Comparison of ENCODE assay signal across 8 mouse cellular contexts in the genomic region with DNA sequence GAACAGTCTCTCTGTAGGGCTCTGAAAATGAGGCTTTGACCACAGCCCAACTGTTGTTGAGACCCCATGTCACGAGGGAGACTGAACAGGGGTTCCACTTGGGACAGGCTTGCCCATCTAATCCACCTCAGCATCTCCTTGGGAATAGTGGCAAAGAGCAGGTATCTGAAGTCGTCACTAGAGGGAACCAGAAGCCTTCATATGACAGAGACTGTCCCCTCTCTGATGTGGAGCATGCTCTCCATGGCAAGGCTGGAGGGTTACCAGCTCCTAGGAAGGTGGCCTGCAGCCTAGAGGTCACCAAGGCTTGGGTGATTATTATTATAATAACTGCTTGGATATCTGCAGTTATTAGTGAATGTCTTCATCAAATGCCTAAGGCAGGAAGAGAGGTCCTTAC.
DNase-seq lines count a peak whose midpoint lies in the region; ATAC-seq and TF ChIP-seq lines count a peak whose summit lies in the region.

No protein-coding gene starts in this region.

- no peak overlapping the region for H3K4me2 ChIP-seq in limb, embryonic 11.5 days (ENCODE audit: low read depth, severe bottlenecking)

- ATAC-seq in limb, embryonic 11.5 days (ENCODE audit: insufficient number of reproducible peaks, low FRiP score, low TSS enrichment, low read depth), result no peak

- intact Hi-C loops in heart, postnatal 10 days (cut with DNase I), result loop anchor here (1.0 to 10.0 kb wide), 5 partner anchors 184 to 996 kb away; partner anchors contain the start of gene Slco3a1

- no peak overlapping the region for H3K27ac ChIP-seq in layer of hippocampus, adult 2 months
- H3K27ac ChIP-seq in limb, embryonic 11.5 days (replicated peaks; ENCODE audit: low read depth, low read length), result no peak overlapping the region

- no peak overlapping the region for H3K9ac ChIP-seq in limb, embryonic 11.5 days (ENCODE audit: low read length)

- no peak overlapping the region for H3K4me3 ChIP-seq in layer of hippocampus, adult 2 months
- H3K4me3 ChIP-seq in limb, embryonic 11.5 days (ENCODE audit: low read depth, low read length), result no peak overlapping the region

- no peaks in the 10 kb centered on the region for H3K9me3 ChIP-seq in limb, embryonic 11.5 days (ENCODE audit: control insufficient read depth, low read length)

- peak; percentile 85 for TF ChIP-seq CTCF in layer of hippocampus, adult 2 months (conservative IDR thresholded peaks at IDR 0.05)

- no peaks in the 10 kb centered on the region for H3K36me3 ChIP-seq in limb, embryonic 11.5 days (ENCODE audit: control insufficient read depth, insufficient read depth, low read length)

- WGBS in limb, embryonic 11.5 days, result 19% methylated on average over 2 of the region's 2 CpGs

- peak; percentile 32 to 55 for DNase-seq in layer of hippocampus, adult 2 months (ENCODE audit: low spot score in 2 of 2)
- DNase-seq in layer of hippocampus, postnatal 36 days, result no peak
- peak; percentile 39 for DNase-seq in ES-CJ7 (ENCODE audit: low read depth, low spot score)
- DNase-seq in cerebellum, adult 9-11 months, result peak; percentile 74
- DNase-seq in heart, postnatal 10 days, result peak; percentile 60 to 73
- DNase-seq in limb, embryonic 11.5 days (ENCODE audit: low spot score), result peak; percentile 53
- DNase-seq in retina, embryonic 14.5 days (ENCODE audit: low spot score), result peak; percentile 81
- DNase-seq in spleen, adult 12 weeks (ENCODE audit: low spot score), result no peak

- H3K27me3 ChIP-seq in limb, embryonic 11.5 days (ENCODE audit: control insufficient read depth, insufficient read depth, low read length), result 0 out of 2 replicates have a peak, but pooled peaks cover 5% of the 10 kb centered on the region

- peaks cover 10% of the 10 kb centered on the region; the same call in 1 of the 2 replicates for H3K4me1 ChIP-seq in limb, embryonic 11.5 days (ENCODE audit: control insufficient read depth, insufficient read depth, low read length)

Comparison
In these comparisons a context has a peak if more than half of its experiments do, and no peak if none do; other contexts are left out.
1. DNase-seq: peak in layer of hippocampus, adult 2 months (2 of 2), ES-CJ7 (single experiment), cerebellum, adult 9-11 months (single experiment), heart, postnatal 10 days (2 of 2), limb, embryonic 11.5 days (single experiment) and retina, embryonic 14.5 days (single experiment); none in layer of hippocampus, postnatal 36 days (0 of 2) and spleen, adult 12 weeks (single experiment).